7 mouse cellular contexts compared by ENCODE assay signal in the genomic region with DNA sequence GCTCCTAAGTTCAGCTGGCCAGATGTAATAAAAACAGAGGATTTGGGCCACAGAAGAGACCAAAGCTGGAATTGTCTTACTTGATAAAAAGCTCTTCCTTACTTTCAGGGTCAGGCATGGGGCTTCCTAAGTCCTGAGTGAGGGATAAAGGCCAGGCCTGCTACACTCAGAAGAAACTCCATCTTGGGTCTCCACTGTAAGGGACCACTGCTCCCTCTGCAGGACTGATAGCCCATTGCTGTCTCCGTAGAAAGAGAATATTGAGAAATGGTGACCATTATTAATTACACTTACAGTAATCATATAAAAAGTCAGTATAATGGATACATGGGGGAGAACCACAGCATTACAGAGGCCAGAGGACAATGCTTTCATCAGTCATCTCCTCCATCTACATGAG. TPM values are rescaled to one million over a fixed set of nuclear protein-coding genes. Genes with fewer than 3 reads are reported as not detected.
DNase-seq lines count a peak whose midpoint lies in the region; ATAC-seq lines count a peak whose summit lies in the region.

No protein-coding gene starts in this region.

- peaks cover 23% of the 10 kb centered on the region for H3K4me1 ChIP-seq in hindbrain, embryonic 13.5 days (replicated peaks)
- 0 out of 2 replicates have a peak, but pooled peaks cover 3% of the 10 kb centered on the region for H3K4me1 ChIP-seq in hindbrain, embryonic 12.5 days
- H3K4me1 ChIP-seq in forebrain, embryonic 16.5 days (replicated peaks; ENCODE audit: control insufficient read depth, insufficient read depth, low read length) = peaks cover 26% of the 10 kb centered on the region
- peaks cover 11% of the 10 kb centered on the region for H3K4me1 ChIP-seq in midbrain, embryonic 14.5 days (ENCODE audit: control insufficient read depth, insufficient read depth, low read length)

- H3K27me3 ChIP-seq in hindbrain, embryonic 13.5 days = no peaks in the 10 kb centered on the region
- no peaks in the 10 kb centered on the region for H3K27me3 ChIP-seq in hindbrain, embryonic 12.5 days
- H3K27me3 ChIP-seq in forebrain, embryonic 16.5 days (replicated peaks; ENCODE audit: control insufficient read depth, insufficient read depth, low read length) = no peaks in the 10 kb centered on the region; the same call in 1 of the 2 replicates
- H3K27me3 ChIP-seq in midbrain, embryonic 14.5 days (ENCODE audit: control insufficient read depth, insufficient read depth, low read length) = no peaks in the 10 kb centered on the region

- DNase-seq in R1 (ENCODE audit: low read depth, low spot score) = peak; percentile 12
- DNase-seq in midbrain, embryonic 14.5 days = peak; percentile 56
- no peak for DNase-seq in ovary, adult 18-20 months (ENCODE audit: low spot score)
- DNase-seq in left cerebral cortex, postnatal 36 days (ENCODE audit: low spot score in 2 of 2) = no peak

- H3K4me3 ChIP-seq in hindbrain, embryonic 13.5 days = no peak overlapping the region
- H3K4me3 ChIP-seq in hindbrain, embryonic 12.5 days = no peak overlapping the region
- H3K4me3 ChIP-seq in forebrain, embryonic 16.5 days (replicated peaks; ENCODE audit: low read length) = no peak overlapping the region
- no peak overlapping the region for H3K4me3 ChIP-seq in midbrain, embryonic 14.5 days (replicated peaks; ENCODE audit: low read depth, low read length)

- H3K36me3 ChIP-seq in hindbrain, embryonic 13.5 days = peaks cover 51% of the 10 kb centered on the region
- peaks cover 40% of the 10 kb centered on the region for H3K36me3 ChIP-seq in hindbrain, embryonic 12.5 days
- H3K36me3 ChIP-seq in forebrain, embryonic 16.5 days (ENCODE audit: control insufficient read depth, insufficient read depth) = no peaks in the 10 kb centered on the region
- H3K36me3 ChIP-seq in midbrain, embryonic 14.5 days (ENCODE audit: control insufficient read depth, insufficient read depth, low read length) = peaks cover 18% of the 10 kb centered on the region

- intact Hi-C loops in left cerebral cortex, postnatal 36 days (cut with DNase I) = loop anchor here (5.0 kb wide), 1 partner anchor 116 kb away; a partner anchor contains a TSS

- H3K4me2 ChIP-seq in hindbrain, embryonic 13.5 days = no peak overlapping the region
- no peak overlapping the region for H3K4me2 ChIP-seq in hindbrain, embryonic 12.5 days (replicated peaks)
- H3K4me2 ChIP-seq in forebrain, embryonic 16.5 days (ENCODE audit: low read length) = no peak overlapping the region
- no peak overlapping the region for H3K4me2 ChIP-seq in midbrain, embryonic 14.5 days (ENCODE audit: low read length)

- no peak overlapping the region for H3K9ac ChIP-seq in hindbrain, embryonic 13.5 days
- H3K9ac ChIP-seq in hindbrain, embryonic 12.5 days = no peak overlapping the region
- H3K9ac ChIP-seq in forebrain, embryonic 16.5 days (replicated peaks; ENCODE audit: low read depth, low read length) = no peak overlapping the region
- no peak overlapping the region for H3K9ac ChIP-seq in midbrain, embryonic 14.5 days (replicated peaks; ENCODE audit: low read length)

- H3K9me3 ChIP-seq in hindbrain, embryonic 13.5 days = no peaks in the 10 kb centered on the region
- no peaks in the 10 kb centered on the region for H3K9me3 ChIP-seq in hindbrain, embryonic 12.5 days (replicated peaks)
- H3K9me3 ChIP-seq in forebrain, embryonic 16.5 days (ENCODE audit: control insufficient read depth, low read length) = no peaks in the 10 kb centered on the region
- H3K9me3 ChIP-seq in midbrain, embryonic 14.5 days (ENCODE audit: control insufficient read depth, low read length) = no peaks in the 10 kb centered on the region

- 66% methylated on average over 1 of the region's 1 CpGs for whole genome bisulfite sequencing in hindbrain, embryonic 13.5 days
- WGBS in hindbrain, embryonic 12.5 days = 68% methylated on average over 1 of the region's 1 CpGs
- 60% methylated on average over 1 of the region's 1 CpGs for WGBS in forebrain, embryonic 16.5 days
- 79% methylated on average over 1 of the region's 1 CpGs for WGBS in midbrain, embryonic 14.5 days

- H3K27ac ChIP-seq in hindbrain, embryonic 13.5 days = peak overlapping the region; percentile 79
- no peak overlapping the region for H3K27ac ChIP-seq in hindbrain, embryonic 12.5 days
- peak overlapping the region; percentile 77 for H3K27ac ChIP-seq in forebrain, embryonic 16.5 days (ENCODE audit: low read length)
- peak overlapping the region; percentile 66; the same call in 1 of the 2 replicates for H3K27ac ChIP-seq in midbrain, embryonic 14.5 days (replicated peaks; ENCODE audit: low read depth, low read length)

- ATAC-seq in hindbrain, embryonic 13.5 days (ENCODE audit: low FRiP score) = no peak
- ATAC-seq in hindbrain, embryonic 12.5 days (ENCODE audit: low FRiP score) = no peak; the same call in 1 of the 2 replicates
- ATAC-seq in forebrain, embryonic 16.5 days = no peak
- ATAC-seq in midbrain, embryonic 14.5 days (ENCODE audit: low FRiP score, low TSS enrichment) = no peak

RNA-seq across cellular contexts. Expression of a gene that starts 59.7 kb away (rescaled TPM):
- polyA plus RNA-seq in hindbrain, embryonic 13.5 days (2015; fragmentation: Nextera tagmentation; extraction: Ambion mirVana) = 3.8 and 4.0 TPM in 2 replicates
- polyA plus RNA-seq in hindbrain, embryonic 12.5 days (2016; fragmentation: Nextera tagmentation; extraction: Ambion mirVana) = 2.8 TPM in 2 replicates
- polyA plus RNA-seq in forebrain, embryonic 16.5 days (2015; fragmentation: Nextera tagmentation; extraction: Ambion mirVana) = 1.2 and 1.3 TPM in 2 replicates
- 2.3 and 2.5 TPM in 2 replicates for polyA plus RNA-seq in midbrain, embryonic 14.5 days (2014; fragmentation: Nextera tagmentation; extraction: Ambion mirVana)
- 1 to 10 TPM; 7.8 to 8.3 TPM for total RNA-seq in left cerebral cortex, postnatal 36 days (2021)

Comparison
In these comparisons a context has a peak if more than half of its experiments do, and no peak if none do; other contexts are left out.
1. DNase-seq: peak in R1 (single experiment) and midbrain, embryonic 14.5 days (single experiment); none in ovary, adult 18-20 months (single experiment) and left cerebral cortex, postnatal 36 days (0 of 2).